Mouse (Mus musculus) liver, postnatal 0 days (tissue): ENCODE data around the gene Relb. TPM values are rescaled to one million over a fixed set of nuclear protein-coding genes. Genes with fewer than 3 reads are reported as not detected.

Source experiments
- ATAC-seq: fragments of 200-750 bp; cut with Nextera tagmentation; 2 replicates; pipeline ENCODE4 v1.8.0; 2017; ENCODE audit warnings: mild to moderate bottlenecking, moderate library complexity
- DNase-seq: peaks from one replicate; pipeline ENCODE4 v3.0.0-alpha.2; 2016
- H3K27ac ChIP-seq: fragments of 300-500 bp; sonication (generic); 2 replicates; pipeline ENCODE4 v1.5.1; 2014; ENCODE audit warnings: antibody characterized with exemption, moderate library complexity, mild to moderate bottlenecking, low read depth
- H3K27me3 ChIP-seq: fragments of 300-500 bp; sonication (generic); 2 replicates; pipeline ENCODE4 v1.6.1; 2014; ENCODE audit warnings: low read length, control low read depth, mixed read lengths; ENCODE audit not compliant: insufficient read depth
- H3K36me3 ChIP-seq: fragments of 300-500 bp; sonication (generic); replicated peaks from 2 replicates; pipeline ENCODE4 v1.6.1; 2014; ENCODE audit warnings: mild to moderate bottlenecking, control low read depth, low read length, moderate library complexity, mixed read lengths; ENCODE audit not compliant: insufficient read depth
- H3K4me1 ChIP-seq: fragments of 300-500 bp; sonication (generic); 2 replicates; pipeline ENCODE4 v1.6.1; 2014; ENCODE audit warnings: antibody characterized with exemption, mild to moderate bottlenecking, control low read depth; ENCODE audit not compliant: insufficient read depth
- H3K4me2 ChIP-seq: fragments of 300-500 bp; sonication (generic); 2 replicates; pipeline ENCODE4 v1.6.1; 2014; ENCODE audit warnings: low read depth, mild to moderate bottlenecking, low read length, moderate library complexity, mixed read lengths
- H3K4me3 ChIP-seq: fragments of 300-500 bp; sonication (generic); 2 replicates; pipeline ENCODE4 v1.5.1; 2014; ENCODE audit warnings: low read depth, low read length
- H3K9ac ChIP-seq: fragments of 300-500 bp; sonication (generic); replicated peaks from 2 replicates; pipeline ENCODE4 v1.6.1; 2014; ENCODE audit warnings: mild to moderate bottlenecking, moderate library complexity
- H3K9me3 ChIP-seq: fragments of 300-500 bp; sonication (generic); 2 replicates; pipeline ENCODE4 v1.6.1; 2016; ENCODE audit warnings: mild to moderate bottlenecking, control low read depth, low read length, mixed read lengths
- CTCF ChIP-seq: sonication (generic); IDR thresholded peaks from 2 replicates; pipeline ENCODE4 v1.5.1; 2016; ENCODE audit warnings: antibody characterized with exemption, low read depth
- EP300 ChIP-seq: IDR thresholded peaks from 2 replicates; pipeline ENCODE4 v1.6.1; 2016; ENCODE audit warnings: antibody characterized with exemption, low read depth, mild to moderate bottlenecking
- WGBS: fragments of 180-500 bp; shearing (Covaris S2); extraction: QIAGEN DNeasy Blood & Tissue Kit; methylation state at CpG from one replicate; pipeline ENCODE4 v1.1.7; 2014; ENCODE audit not compliant: insufficient replicate concordance; 5-methylcytosine and 5-hydroxymethylcytosine counted together
- polyA plus RNA-seq: library from polyadenylated mRNA; unstranded; fragments of >200 nt; fragmentation: Nextera tagmentation; extraction: Ambion mirVana; gene quantifications from 2 replicates; pipeline ENCODE4 v1.2.1, GENCODE M21; 2015

Gene Relb
- polyA plus RNA-seq, 1 experiment from 2014 or later: 2.3 TPM

DNA sequence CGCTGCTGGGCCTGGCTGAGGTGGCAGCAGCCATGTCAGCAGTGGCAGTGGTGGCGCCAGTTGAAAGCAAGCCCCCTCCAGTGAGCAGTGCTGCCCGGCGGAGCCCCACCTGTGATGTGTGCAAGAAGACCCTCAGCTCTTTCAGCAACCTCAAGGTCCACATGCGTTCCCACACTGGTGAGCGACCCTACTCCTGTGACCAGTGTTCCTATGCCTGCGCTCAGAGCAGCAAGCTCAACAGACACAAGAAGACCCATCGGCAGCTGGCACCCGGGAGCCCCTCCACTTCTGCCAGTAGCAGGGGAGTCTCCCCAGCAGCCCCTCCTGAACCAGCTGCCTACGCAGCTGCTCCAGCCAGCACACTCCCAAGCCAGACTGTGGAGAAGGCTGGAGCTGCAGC is 49.5 kb downstream of the Relb start:
- peaks cover 19% of the 10 kb centered on the region for H3K36me3 ChIP-seq

DNA sequence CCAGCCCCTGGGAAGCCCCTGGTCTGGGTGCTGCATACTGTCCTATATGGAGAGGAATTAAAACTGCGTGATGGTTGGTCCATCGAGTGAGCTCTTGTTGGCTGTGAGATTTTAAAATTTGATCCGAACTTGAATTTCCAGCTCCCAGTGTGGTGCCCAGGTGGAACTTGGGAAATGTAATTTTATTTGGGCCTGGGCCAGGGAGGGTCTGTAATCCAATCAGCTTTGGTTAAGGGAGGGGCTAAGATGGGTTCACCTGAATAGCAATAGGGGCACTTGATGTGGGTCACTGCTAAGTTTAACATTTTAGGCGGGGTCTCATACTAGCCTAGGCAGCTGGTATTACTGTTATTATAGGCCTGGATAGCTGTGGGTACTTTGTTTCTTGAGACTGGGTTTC is 50.8 kb downstream of the Relb start:
- DNase-seq (no peak), ATAC-seq (no peak)
- peaks cover 35% of the 10 kb centered on the region for H3K4me1 ChIP-seq
- peak overlapping the region; percentile 53 for H3K4me3 ChIP-seq
- H3K9ac ChIP-seq: no peak overlapping the region
- H3K27me3 ChIP-seq: peaks cover 5% of the 10 kb centered on the region; the same call in 1 of the 2 replicates
- TF ChIP-seq CTCF: no peak
- TF ChIP-seq EP300: no peak
- H3K9me3 ChIP-seq: no peaks in the 10 kb centered on the region
- whole genome bisulfite sequencing: 58% methylated on average over 4 of the region's 4 CpGs
- peak overlapping the region; percentile 83 for H3K4me2 ChIP-seq
- peaks cover 6% of the 10 kb centered on the region for H3K36me3 ChIP-seq
- H3K27ac ChIP-seq: peak overlapping the region; percentile 69; the same call in 1 of the 2 replicates

More for the DNA sequence above, 49.5 kb downstream of the Relb start:
- H3K9ac ChIP-seq: no peak overlapping the region
- peaks cover 31% of the 10 kb centered on the region for H3K4me1 ChIP-seq
- no peak for ATAC-seq
- H3K9me3 ChIP-seq: no peaks in the 10 kb centered on the region
- no peak for DNase-seq
- H3K4me3 ChIP-seq: no peak overlapping the region
- peaks cover 5% of the 10 kb centered on the region; the same call in 1 of the 2 replicates for H3K27me3 ChIP-seq
- H3K27ac ChIP-seq: no peak overlapping the region
- WGBS: 93% methylated on average over 10 of the region's 10 CpGs
- TF ChIP-seq CTCF (no peak), EP300 (no peak)
- no peak overlapping the region for H3K4me2 ChIP-seq

DNA sequence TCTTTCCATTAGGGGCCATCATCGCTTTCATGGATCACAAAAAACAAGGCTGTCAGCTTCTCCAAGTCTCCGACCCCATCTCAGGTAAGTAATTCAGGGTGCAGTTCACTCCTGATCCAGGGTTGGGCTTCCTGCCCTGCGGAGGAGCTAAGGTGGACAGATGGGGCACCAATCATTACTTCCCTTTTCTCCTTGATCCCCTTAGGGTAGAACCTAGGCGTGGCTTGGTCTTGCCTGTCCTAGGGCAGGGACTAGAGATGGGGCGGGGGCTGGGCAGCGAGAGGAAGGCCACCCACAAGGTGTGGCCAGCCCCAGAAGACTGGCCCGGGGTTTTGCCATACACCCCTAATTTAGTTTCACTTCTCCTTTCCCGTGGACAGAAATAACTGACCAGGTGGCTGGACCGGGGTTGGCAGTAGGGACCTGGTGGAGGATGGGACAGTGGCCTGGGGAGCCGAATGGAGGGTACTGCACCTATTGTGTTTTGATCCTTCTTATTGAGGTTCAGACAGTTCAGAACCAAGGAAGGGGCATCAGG is 51.3 kb downstream of the Relb start:
- ATAC-seq (peak; percentile 18; the same call in 1 of the 2 replicates), DNase-seq (peak; percentile 64)
- H3K4me2 ChIP-seq: peak overlapping the region; percentile 83
- H3K27me3 ChIP-seq: peaks cover 5% of the 10 kb centered on the region; the same call in 1 of the 2 replicates
- H3K36me3 ChIP-seq: peaks cover 4% of the 10 kb centered on the region
- WGBS: 9% methylated on average over 10 of the region's 10 CpGs
- H3K9me3 ChIP-seq: no peaks in the 10 kb centered on the region
- TF ChIP-seq CTCF: no peak
- TF ChIP-seq EP300: no peak
- H3K4me1 ChIP-seq: peaks cover 35% of the 10 kb centered on the region
- H3K4me3 ChIP-seq: peak overlapping the region; percentile 53
- H3K27ac ChIP-seq: peak overlapping the region; percentile 69; the same call in 1 of the 2 replicates
- peak overlapping the region; percentile 64 for H3K9ac ChIP-seq

DNA sequence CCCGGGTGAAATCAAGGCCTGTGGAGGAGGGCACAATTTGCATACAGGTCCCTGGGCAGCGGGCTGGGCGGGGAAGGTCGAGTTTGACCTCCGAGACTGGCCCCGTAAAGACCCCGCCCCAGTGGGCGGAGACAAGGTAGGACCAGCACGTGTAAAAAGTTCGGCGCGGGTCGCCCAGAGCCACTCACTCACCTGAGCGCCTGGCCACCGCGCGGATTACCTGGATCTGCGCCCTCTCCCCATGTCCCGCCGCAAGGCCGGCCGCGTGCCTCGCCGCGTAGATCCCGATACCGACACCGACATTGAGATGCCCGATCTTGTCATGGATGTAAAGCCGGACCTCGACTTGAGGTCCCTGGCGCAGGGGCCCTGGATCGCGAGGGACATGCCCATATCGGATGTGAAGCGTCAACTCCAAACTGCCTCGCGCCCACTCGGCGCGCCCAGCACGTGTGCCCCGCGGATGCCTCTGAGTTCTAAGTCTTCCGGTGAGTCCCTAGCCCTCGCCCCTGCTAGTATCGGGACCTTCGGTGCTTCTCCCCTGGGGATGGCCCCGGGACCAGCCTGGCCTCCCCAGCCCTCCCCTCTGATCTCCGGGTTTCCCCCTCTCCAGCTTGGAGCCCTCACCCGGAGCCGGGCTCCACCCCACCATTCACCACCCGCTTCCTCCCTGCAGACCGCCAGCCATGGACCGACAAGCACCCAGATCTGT is 51.9 kb downstream of the Relb start, which contains the start of the genes Zfp296 and Gemin7:
TSS of gene Zfp296 (plus strand) at position 147 of the 712 bp plus-strand sequence.
TSS of gene Gemin7 (minus strand) at position 455 of the 712 bp plus-strand sequence.
- peaks cover 5% of the 10 kb centered on the region; the same call in 1 of the 2 replicates for H3K27me3 ChIP-seq
- H3K4me1 ChIP-seq: peaks cover 40% of the 10 kb centered on the region
- WGBS: 1% methylated on average over 55 of the region's 56 CpGs
- H3K36me3 ChIP-seq: peaks cover 4% of the 10 kb centered on the region
- peak within 1 kb of the TSS; percentile 53 for H3K4me3 ChIP-seq
- no peak for ATAC-seq
- peak within 1 kb of the TSS; percentile 69; the same call in 1 of the 2 replicates for H3K27ac ChIP-seq
- H3K4me2 ChIP-seq: peak within 1 kb of the TSS; percentile 83
- peak; percentile 58 for DNase-seq
- no peaks in the 10 kb centered on the region for H3K9me3 ChIP-seq
- TF ChIP-seq EP300 (no peak), CTCF (no peak)
- H3K9ac ChIP-seq: peak within 1 kb of the TSS; percentile 64

DNA sequence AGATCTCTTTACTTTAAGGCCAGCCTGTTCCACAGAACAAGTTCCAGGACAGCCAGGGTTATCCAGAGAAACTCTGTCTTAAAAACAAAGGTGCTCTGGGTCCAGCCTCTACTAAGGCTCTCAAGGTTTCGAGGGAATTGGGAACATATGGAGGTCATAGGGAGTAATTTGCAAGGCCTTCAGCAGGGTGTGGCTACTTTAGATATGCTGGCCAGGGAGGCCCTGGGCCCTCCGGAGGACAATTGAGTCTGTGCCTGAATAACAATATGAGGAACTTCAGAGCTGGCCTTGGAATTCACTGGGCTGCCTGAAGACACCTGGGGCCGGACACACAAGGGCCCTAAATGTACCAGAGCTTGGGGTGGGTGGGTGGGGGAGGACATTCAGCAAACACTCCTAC is 53.7 kb downstream of the Relb start:
- Histone ChIP-seq H3K4me3 (no peak overlapping the region), H3K27me3 (peaks cover 5% of the 10 kb centered on the region; the same call in 1 of the 2 replicates), H3K4me1 (peaks cover 48% of the 10 kb centered on the region), H3K27ac (no peak overlapping the region), H3K9ac (no peak overlapping the region), H3K9me3 (no peaks in the 10 kb centered on the region), H3K4me2 (no peak overlapping the region), H3K36me3 (no peaks in the 10 kb centered on the region; the same call in none of the 2 replicates)
- no peak for TF ChIP-seq CTCF
- no peak for TF ChIP-seq EP300
- ATAC-seq (no peak), DNase-seq (no peak)
- WGBS: 56% methylated on average over 3 of the region's 3 CpGs

DNA sequence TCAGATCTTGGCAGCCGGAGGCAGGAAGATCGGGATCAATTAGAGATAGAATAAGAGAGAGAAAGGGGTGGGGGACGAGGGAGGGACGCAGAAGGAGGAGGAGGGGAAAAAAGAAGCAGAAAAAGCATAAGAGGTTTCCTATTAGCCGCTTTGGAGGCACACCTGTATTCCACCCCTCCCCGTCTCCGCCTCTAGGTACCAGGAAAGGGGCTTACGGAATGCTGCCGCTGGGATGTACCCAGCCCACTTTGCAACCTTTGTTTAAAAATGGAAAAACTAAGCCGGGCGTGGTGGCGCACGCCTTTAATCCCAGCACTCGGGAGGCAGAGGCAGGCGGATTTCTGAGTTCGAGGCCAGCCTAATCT is 55.5 kb downstream of the Relb start:
- DNase-seq (no peak), ATAC-seq (no peak)
- WGBS: 25% methylated on average over 16 of the region's 16 CpGs
- peak overlapping the region; percentile 85 for H3K4me3 ChIP-seq
- no peak for TF ChIP-seq EP300
- no peak for TF ChIP-seq CTCF
- peaks cover 5% of the 10 kb centered on the region; the same call in 1 of the 2 replicates for H3K27me3 ChIP-seq
- H3K4me1 ChIP-seq: peaks cover 48% of the 10 kb centered on the region
- peak overlapping the region; percentile 76 for H3K9ac ChIP-seq
- peak overlapping the region; percentile 93 for H3K27ac ChIP-seq
- H3K4me2 ChIP-seq: peak overlapping the region; percentile 91
- H3K36me3 ChIP-seq: peaks cover 9% of the 10 kb centered on the region
- no peaks in the 10 kb centered on the region for H3K9me3 ChIP-seq
